Mouse (Mus musculus): ENCODE results near the gene Wdr26. TPM values are rescaled to one million over a fixed set of nuclear protein-coding genes. Genes with fewer than 3 reads are reported as not detected.
A peak's percentile ranks its signal among the peaks of the same experiment; 100 is the strongest.

Wdr26 gene
- polyA plus RNA-seq, 1 experiment, result 96.3 TPM

DNA sequence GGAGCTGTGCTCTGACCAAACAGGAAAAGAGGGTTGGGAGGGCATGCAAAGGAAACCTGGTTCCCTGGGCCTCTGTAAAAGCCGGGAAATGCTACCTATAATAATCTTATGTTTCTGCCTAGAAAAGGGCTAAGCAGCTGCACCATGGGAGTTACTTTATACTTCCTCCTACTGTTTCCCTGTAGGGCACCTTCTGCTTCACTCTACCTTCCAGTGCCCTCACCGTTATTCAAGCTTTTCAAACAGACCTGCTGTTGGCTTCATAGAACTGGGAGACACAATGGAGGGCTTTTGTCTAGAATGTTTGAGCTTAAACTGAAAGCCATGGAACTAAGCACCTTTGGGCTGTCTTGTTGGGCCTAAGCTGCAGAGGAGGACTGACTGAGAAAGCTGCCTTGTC is 44.0 kb downstream of the Wdr26 start:
- Histone ChIP-seq H3K4me1 (ENCODE audit: control insufficient read depth, insufficient read depth, low read length) (no peaks in the 10 kb centered on the region), H3K36me3 (ENCODE audit: control insufficient read depth, insufficient read depth, low read length) (no peaks in the 10 kb centered on the region; the same call in 1 of the 2 replicates), H3K4me3 (ENCODE audit: control insufficient read depth, low read depth, low read length) (no peak overlapping the region), H3K27ac (ENCODE audit: control insufficient read depth, insufficient read depth, low read depth, low read length) (no peak overlapping the region), H3K27me3 (ENCODE audit: control insufficient read depth, insufficient read depth, low read length) (no peaks in the 10 kb centered on the region)
- no peak for TF ChIP-seq POLR2A (IDR thresholded peaks at IDR 0.05; ENCODE audit: control insufficient read depth, low read depth, low read length)
- TF ChIP-seq CTCF (IDR thresholded peaks at IDR 0.05; ENCODE audit: control insufficient read depth, insufficient read depth, insufficient replicate concordance, low read depth, low read length), result no peak

DNA sequence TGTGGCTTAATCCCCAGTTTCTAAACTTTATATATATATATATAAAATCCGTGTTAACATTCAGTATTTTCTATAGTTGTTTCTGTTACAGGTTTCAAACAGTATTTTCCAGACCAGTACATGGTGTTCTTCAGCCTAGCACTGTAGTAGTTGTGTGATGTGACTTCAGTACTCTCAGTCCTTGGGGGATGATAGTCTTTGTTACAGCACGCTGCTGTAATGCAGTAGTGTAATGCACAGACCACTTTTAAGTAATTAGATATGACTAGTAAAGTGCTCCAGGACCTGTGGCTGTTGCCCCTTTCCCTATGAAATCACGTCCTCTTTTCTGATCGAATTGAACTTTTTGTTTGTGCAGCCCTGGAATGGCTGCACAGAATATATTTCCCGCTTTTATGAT is 60.3 kb downstream of the Wdr26 start:
- H3K36me3 ChIP-seq (ENCODE audit: control insufficient read depth, insufficient read depth, low read length), result no peaks in the 10 kb centered on the region
- TF ChIP-seq CTCF (IDR thresholded peaks at IDR 0.05; ENCODE audit: control insufficient read depth, insufficient read depth, insufficient replicate concordance, low read depth, low read length) (no peak), POLR2A (IDR thresholded peaks at IDR 0.05; ENCODE audit: control insufficient read depth, low read depth, low read length) (no peak)
- peaks cover 2% of the 10 kb centered on the region; the same call in 1 of the 2 replicates for H3K4me1 ChIP-seq (ENCODE audit: control insufficient read depth, insufficient read depth, low read length)
- peak overlapping the region; percentile 98; the same call in 1 of the 2 replicates for H3K4me3 ChIP-seq (ENCODE audit: control insufficient read depth, low read depth, low read length)
- H3K27ac ChIP-seq (ENCODE audit: control insufficient read depth, insufficient read depth, low read depth, low read length), result no peak overlapping the region
- no peaks in the 10 kb centered on the region for H3K27me3 ChIP-seq (ENCODE audit: control insufficient read depth, insufficient read depth, low read length)

DNA sequence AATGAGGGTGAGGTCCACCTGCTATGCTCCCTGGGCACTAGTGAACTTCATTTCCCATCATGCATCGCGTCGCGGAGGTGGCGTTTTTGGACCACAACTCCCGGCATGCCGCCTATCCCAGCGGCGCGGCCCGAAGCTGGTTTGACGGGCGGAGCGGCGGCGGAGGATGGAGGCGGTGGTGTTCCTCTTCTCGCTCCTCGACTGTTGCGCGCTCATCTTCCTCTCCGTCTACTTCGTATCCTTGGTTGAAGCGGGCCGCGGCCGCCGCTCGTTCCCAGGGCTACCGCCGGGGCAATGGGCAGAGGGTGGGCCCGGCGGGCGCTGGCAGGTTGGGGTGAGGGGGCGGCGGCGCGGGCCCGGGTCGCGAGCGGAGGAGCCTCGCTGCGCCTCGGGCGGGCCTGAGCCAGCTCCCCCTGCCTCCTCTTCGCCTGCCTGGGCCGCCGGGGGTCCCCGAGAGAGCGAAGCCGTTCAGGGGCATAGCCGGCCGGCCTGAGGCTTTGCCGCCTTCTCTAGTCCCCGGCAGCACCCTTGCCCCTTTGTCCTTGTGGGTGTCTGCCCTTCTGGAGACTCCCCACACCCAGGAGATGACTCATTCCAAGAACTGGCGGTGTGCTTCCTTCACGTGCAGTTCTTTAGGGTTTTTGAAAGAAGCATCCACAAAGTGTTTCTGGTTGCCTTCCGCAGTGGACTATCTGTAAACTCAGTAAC is 60.8 kb downstream of the Wdr26 start:
- H3K4me3 ChIP-seq (ENCODE audit: control insufficient read depth, low read depth, low read length), result peak overlapping the region; percentile 98
- peak overlapping the region; percentile 91 for H3K27ac ChIP-seq (ENCODE audit: control insufficient read depth, insufficient read depth, low read depth, low read length)
- 0 out of 2 replicates have a peak, but pooled peaks have one; percentile 7 for TF ChIP-seq CTCF (IDR thresholded peaks at IDR 0.05; ENCODE audit: control insufficient read depth, insufficient read depth, insufficient replicate concordance, low read depth, low read length)
- peak; percentile 86 for TF ChIP-seq POLR2A (IDR thresholded peaks at IDR 0.05; ENCODE audit: control insufficient read depth, low read depth, low read length)
- peaks cover 2% of the 10 kb centered on the region; the same call in 1 of the 2 replicates for H3K4me1 ChIP-seq (ENCODE audit: control insufficient read depth, insufficient read depth, low read length)
- no peaks in the 10 kb centered on the region for H3K27me3 ChIP-seq (ENCODE audit: control insufficient read depth, insufficient read depth, low read length)
- no peaks in the 10 kb centered on the region for H3K36me3 ChIP-seq (ENCODE audit: control insufficient read depth, insufficient read depth, low read length)

DNA sequence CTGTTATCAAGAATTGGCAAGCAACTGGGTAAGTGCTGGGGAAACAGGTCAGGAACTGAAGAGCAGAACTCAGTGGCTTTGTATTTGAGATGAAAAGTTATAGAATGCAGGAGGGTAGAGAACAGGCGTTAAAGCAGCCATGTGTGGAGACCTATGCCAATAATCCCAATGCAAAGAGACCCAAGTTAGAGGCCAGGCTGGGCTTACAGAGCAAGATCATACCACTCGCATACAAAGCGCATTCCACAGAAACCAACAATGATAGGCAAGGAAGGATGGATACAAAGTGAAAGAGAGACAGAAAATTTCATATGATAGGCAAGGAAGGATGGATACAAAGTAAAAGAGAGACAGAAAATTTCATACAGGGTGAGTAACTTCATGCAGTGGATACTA is 61.4 kb downstream of the Wdr26 start:
- peak overlapping the region; percentile 91; the same call in 1 of the 2 replicates for H3K27ac ChIP-seq (ENCODE audit: control insufficient read depth, insufficient read depth, low read depth, low read length)
- peak overlapping the region; percentile 98 for H3K4me3 ChIP-seq (ENCODE audit: control insufficient read depth, low read depth, low read length)
- H3K27me3 ChIP-seq (ENCODE audit: control insufficient read depth, insufficient read depth, low read length), result no peaks in the 10 kb centered on the region
- H3K36me3 ChIP-seq (ENCODE audit: control insufficient read depth, insufficient read depth, low read length), result no peaks in the 10 kb centered on the region
- peaks cover 2% of the 10 kb centered on the region; the same call in 1 of the 2 replicates for H3K4me1 ChIP-seq (ENCODE audit: control insufficient read depth, insufficient read depth, low read length)
- TF ChIP-seq CTCF (IDR thresholded peaks at IDR 0.05; ENCODE audit: control insufficient read depth, insufficient read depth, insufficient replicate concordance, low read depth, low read length) (no peak), POLR2A (IDR thresholded peaks at IDR 0.05; ENCODE audit: control insufficient read depth, low read depth, low read length) (no peak)

DNA sequence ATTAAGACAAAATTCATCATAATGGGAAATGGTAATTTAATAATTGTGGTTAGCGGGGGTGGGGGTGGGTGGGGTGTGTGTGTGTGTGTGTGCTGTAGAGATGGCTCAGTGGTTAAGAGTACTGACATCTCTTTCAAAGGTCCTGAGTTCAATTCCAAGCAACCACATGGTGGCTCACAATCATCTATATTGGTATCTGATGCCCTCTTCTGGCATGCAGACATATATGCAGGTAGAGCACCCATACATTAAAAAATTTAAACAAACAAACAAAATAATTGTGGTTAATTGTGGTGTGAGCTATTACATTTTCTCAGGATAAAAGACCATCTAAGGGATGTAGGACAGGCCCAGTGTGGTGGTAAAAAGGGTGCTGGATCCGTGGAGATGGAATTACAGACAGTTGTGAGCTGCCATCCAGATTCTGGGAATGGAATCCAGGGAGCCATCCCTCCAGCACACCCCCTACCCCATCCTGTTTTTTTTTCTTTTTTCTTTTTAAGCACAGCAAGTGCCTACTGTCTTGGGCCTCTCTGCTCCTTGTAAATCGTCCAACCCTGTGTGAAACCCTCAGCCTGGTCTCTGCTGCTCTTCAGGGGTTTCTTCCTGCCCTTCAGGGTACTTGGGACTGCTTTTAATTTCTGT is 62.3 kb downstream of the Wdr26 start:
- Histone ChIP-seq H3K36me3 (ENCODE audit: control insufficient read depth, insufficient read depth, low read length) (no peaks in the 10 kb centered on the region), H3K4me1 (ENCODE audit: control insufficient read depth, insufficient read depth, low read length) (peaks cover 2% of the 10 kb centered on the region; the same call in 1 of the 2 replicates), H3K27me3 (ENCODE audit: control insufficient read depth, insufficient read depth, low read length) (no peaks in the 10 kb centered on the region), H3K4me3 (ENCODE audit: control insufficient read depth, low read depth, low read length) (no peak overlapping the region), H3K27ac (ENCODE audit: control insufficient read depth, insufficient read depth, low read depth, low read length) (no peak overlapping the region)
- TF ChIP-seq POLR2A (IDR thresholded peaks at IDR 0.05; ENCODE audit: control insufficient read depth, low read depth, low read length) (no peak), CTCF (IDR thresholded peaks at IDR 0.05; ENCODE audit: control insufficient read depth, insufficient read depth, insufficient replicate concordance, low read depth, low read length) (no peak)

DNA sequence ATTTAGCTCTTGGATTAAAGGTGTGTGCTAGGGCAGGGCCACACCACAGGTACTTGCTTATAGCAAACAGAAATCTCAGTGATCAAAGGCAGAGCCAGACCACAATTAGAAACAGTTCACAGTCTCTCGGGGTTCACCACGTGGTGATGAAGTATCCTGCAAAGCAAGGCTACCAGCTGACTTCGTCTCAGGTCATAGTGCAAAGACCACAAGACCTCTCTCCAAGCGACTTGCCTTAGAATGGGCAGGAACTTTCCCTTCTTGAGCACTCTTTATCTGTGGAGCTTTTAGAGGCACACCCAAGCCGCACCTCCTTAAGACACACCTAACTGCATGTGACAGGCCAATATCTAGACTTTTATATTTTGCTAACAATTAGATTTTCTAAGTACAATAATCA is 63.3 kb downstream of the Wdr26 start:
- Histone ChIP-seq H3K4me1 (ENCODE audit: control insufficient read depth, insufficient read depth, low read length) (peaks cover 2% of the 10 kb centered on the region; the same call in 1 of the 2 replicates), H3K36me3 (ENCODE audit: control insufficient read depth, insufficient read depth, low read length) (no peaks in the 10 kb centered on the region), H3K27me3 (ENCODE audit: control insufficient read depth, insufficient read depth, low read length) (no peaks in the 10 kb centered on the region), H3K4me3 (ENCODE audit: control insufficient read depth, low read depth, low read length) (no peak overlapping the region), H3K27ac (ENCODE audit: control insufficient read depth, insufficient read depth, low read depth, low read length) (no peak overlapping the region)
- TF ChIP-seq CTCF (IDR thresholded peaks at IDR 0.05; ENCODE audit: control insufficient read depth, insufficient read depth, insufficient replicate concordance, low read depth, low read length), result no peak
- TF ChIP-seq POLR2A (IDR thresholded peaks at IDR 0.05; ENCODE audit: control insufficient read depth, low read depth, low read length), result no peak

DNA sequence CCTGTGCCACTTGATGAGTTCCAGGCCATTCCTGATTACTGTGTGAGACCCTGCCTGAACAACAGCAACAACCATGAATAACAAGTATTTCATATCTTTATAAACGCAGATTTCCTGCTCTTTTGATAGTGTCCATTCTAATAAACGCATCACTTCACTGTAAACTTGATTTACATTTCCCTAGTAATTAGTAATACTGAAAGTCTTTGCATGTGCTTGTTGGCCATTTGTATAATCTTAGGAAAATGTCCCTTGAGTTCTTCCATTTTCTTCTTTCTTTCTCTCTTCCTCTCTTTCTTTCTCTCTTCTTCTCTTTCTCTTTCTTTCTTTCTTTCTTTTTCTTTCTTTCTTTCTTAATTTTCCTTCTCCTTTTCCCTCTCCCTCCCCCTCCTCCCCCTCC is 65.6 kb downstream of the Wdr26 start:
- no peaks in the 10 kb centered on the region for H3K36me3 ChIP-seq (ENCODE audit: control insufficient read depth, insufficient read depth, low read length)
- no peak overlapping the region for H3K4me3 ChIP-seq (ENCODE audit: control insufficient read depth, low read depth, low read length)
- H3K4me1 ChIP-seq (ENCODE audit: control insufficient read depth, insufficient read depth, low read length), result peaks cover under 1% of the 10 kb centered on the region; the same call in 1 of the 2 replicates
- no peak overlapping the region for H3K27ac ChIP-seq (ENCODE audit: control insufficient read depth, insufficient read depth, low read depth, low read length)
- TF ChIP-seq CTCF (IDR thresholded peaks at IDR 0.05; ENCODE audit: control insufficient read depth, insufficient read depth, insufficient replicate concordance, low read depth, low read length), result no peak
- H3K27me3 ChIP-seq (ENCODE audit: control insufficient read depth, insufficient read depth, low read length), result no peaks in the 10 kb centered on the region

All from testis, adult 2 months (tissue).